Mouse (Mus musculus): ENCODE measurements at regions not wholly inside any gene's neighbourhood (a gene's known extent, or its start where the extent isn't known, plus 50 kb on each side); places are given as distances from the start of the nearest gene placed in this dataset.
A peak's percentile ranks its signal among the peaks of the same experiment; 100 is the strongest.
"Not testable (repeated sequence)": the region's sequence is repeated elsewhere in the genome, so short reads cannot be mapped to it uniquely, and the experiment has no call there.

DNA sequence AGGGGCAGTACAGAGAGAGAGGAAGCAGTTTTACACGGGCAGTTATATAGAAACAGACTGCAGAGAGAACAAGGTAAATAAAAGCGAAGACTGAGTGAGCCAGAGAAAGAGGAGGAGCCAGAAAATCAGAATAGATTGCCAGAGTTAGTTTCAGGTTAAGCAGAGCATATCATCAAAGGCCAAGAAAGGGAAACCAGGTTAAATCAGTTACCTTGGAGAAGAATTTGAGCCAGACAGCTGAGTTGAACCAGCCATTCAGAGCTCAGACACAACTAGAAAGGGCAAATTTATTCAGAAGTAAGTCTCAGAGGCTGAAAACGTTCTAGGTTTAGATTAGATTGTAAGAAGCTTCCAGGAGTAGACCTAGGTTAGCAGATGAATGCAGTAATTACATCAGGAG is 858.6 kb downstream of the Adgrl3 start:
- DNase-seq (ENCODE audit: low read depth, low spot score): no peak

DNA sequence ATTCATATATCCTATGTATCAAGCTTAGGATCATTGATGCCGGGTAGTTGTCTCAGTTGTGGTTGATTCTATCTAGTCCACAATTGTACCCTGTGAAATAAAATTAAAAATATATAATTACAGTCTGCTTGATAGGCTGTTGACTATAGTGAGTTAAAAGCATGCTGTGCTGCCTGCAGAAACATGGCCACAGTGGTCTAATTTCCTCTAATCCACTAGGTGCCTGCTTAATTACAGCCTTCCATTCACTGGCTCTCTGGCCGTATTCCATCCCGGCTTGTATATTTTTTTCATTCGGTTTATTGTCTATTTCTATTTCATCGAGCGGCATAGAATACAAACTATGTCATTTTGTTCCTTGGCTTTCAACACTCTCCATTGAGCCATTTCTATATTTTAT is 873.4 kb downstream of the Adgrl3 start:
- DNase-seq (ENCODE audit: low read depth, low spot score): no peak

DNA sequence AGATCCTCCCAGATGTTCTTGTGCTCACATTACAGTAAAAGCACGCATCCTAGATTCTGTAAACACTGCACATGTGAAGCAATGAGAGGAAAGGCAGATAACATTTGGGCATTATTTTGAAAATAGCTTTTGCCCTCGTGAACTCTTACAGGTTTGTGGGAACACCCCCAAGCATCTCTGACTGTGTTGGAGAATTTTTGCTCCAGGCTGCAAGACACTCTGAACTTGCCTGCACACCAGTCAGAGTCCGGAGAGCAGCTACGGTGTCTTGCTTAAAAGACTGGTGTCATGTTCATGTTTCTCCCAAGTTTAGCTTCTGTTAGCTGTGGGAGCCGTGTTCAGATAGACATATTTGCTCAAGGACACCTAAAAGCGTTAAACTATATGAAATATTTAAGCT is 889.4 kb downstream of the Adgrl3 start:
- DNase-seq (ENCODE audit: low read depth, low spot score): no peak

DNA sequence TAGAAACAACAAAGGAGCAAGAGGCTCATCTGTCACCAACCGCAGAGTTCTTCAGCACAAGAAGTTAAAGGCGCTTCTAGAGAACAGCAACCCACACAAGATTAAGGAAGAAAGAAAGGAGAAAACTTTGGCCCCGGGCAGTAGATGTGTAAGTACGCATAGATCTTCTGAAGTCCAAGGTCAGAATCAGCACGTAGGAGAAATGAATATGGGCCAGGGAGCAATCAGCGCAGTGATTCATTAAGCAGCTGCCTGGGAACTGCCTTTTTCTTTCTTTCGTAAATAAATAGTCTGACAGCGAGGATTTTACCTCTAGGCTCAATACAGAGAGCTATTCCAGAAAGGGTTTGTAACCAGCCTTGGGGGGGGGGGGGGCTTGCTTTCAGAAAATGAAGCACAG is 890.0 kb downstream of the Adgrl3 start:
- DNase-seq (ENCODE audit: low read depth, low spot score): no peak

DNA sequence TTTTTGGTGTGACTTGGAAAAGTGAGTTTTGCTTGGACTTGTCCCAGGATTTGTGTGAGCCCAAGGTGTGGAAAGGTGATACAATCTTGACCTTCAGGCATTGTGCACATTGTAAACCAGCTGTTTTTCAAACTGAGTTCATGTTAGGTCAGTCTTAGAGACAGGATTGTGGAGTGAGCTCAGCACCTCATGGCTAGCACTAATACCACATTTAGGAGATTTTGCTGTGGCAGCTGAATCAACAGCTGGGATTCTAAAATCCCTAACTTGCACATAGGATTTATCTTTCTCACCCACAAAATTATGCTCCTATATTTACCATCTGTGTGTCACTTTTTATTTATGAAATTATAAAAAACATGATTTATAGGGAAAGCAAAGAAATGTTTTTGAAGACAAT is 896.7 kb downstream of the Adgrl3 start:
- no peak for DNase-seq (ENCODE audit: low read depth, low spot score)

DNA sequence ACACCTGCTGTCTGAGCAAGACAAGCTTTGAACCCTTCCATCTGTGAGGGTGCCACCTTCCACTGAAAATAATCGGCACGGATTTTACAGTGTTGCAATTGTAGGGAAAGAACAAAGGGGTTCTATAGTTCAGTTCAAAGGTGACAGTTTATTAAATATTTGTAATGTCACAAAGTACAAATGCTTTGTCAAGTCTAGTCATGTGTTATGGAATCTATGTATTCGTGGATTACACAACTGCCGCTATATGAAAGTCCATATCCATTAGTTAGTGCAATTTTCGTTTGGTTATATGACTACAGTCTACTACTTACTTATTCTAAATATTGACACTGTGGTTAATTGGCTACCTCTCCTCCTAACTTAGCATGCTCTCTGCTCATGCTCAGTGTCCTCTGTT is 920.9 kb downstream of the Adgrl3 start:
- DNase-seq (ENCODE audit: low read depth, low spot score): no peak

DNA sequence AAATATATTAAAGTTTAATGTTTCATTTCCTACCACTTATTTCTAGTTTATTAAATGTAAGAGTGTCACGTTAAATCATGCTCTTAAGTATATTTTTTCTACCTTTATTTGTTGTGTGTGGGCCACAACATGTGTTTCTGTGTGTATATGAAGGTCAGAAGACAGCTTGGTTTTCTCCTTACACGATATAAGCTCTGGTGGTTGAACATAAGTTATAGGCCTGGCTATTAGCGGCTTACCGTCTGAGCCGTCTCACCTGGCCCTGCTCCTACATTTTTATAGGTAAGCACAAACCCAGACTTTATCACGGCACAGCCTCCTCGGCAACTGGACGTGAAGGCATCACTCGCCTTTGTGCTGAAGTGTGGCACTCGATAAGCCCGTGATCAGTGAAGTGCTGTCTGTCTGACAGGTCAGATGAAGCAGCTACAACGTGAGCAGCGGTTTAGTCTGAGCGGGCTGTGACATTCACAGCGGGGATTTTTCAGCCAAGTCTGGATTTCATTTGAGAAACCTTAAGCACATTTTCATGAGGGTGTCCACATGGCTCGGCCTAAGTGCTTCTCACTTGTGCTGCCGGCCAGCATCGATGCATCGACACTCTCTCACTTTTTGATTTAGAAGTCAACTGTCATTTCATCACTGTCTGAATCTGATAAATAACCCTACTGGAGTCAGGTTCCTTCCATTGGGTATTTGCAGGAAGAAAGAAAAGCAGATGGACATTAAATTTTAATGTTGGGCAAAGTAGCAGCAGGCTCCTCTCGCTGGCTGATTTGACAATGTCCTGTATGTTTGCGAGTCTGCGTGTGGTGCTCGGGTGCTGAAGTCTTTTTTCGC is 950.0 kb downstream of the Adgrl3 start:
- peak; percentile 2 for DNase-seq (ENCODE audit: low read depth, low spot score)

DNA sequence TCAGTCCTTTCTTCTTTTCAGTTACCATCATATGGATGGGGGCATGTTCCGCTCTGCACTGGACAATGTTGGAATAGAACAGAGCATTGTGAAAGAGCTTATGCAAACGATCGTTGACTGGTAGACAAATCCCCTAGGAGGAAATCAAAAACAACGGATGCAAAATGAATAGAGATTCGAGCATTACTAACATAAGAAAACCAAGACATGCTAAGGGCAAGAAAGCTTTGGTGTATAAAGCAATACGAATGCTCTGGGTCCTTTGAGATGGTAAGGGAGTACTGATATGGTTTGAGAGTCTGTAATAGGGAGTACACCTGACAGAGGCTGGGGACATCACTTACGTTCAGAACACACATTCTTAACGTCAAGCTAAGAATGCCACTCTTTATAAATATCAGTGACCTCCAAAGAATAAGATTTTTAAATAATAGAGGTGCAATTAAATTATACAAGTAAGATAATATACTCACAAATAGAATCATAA is 950.6 kb downstream of the Adgrl3 start:
- DNase-seq (ENCODE audit: low read depth, low spot score): no peak

DNA sequence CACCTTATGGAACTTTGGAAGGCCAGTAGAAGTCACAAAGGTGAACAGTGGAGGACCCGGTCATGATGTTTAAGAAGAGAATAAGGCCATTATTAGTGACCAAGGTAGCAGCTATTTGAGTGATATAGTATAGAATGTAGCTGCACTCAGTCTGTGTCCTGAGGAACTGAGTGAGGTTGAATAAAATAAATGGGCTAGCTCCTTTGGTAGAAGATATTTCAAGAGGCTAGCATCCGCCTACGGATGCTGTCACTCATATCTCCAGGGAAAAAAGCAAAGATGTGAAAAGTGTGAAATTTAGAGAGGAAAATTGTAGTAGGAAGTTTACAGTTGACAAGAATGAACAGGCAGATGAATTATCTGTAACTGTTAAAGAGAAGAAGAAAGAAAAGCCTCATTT is 956.6 kb downstream of the Adgrl3 start:
- DNase-seq (ENCODE audit: low read depth, low spot score): no peak

DNA sequence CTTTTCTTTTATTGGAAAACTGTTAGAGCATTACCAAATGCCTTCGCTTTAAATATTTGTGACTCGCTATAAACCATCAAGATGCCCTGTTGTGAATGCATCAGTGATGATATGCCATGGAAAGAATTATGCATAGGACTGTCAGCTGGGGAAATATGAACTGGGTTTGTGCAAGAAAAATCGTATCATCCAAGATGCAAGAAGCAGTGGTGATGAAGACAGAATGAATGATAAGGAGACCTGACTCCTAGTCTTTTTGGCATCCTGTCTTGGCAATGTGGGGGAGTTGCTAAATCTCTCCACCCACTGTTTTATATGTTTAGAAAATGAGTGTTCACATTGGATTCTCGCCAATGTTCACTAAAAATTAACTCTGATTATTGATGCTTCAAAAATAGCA is 963.4 kb downstream of the Adgrl3 start:
- no peak for DNase-seq (ENCODE audit: low read depth, low spot score)

DNA sequence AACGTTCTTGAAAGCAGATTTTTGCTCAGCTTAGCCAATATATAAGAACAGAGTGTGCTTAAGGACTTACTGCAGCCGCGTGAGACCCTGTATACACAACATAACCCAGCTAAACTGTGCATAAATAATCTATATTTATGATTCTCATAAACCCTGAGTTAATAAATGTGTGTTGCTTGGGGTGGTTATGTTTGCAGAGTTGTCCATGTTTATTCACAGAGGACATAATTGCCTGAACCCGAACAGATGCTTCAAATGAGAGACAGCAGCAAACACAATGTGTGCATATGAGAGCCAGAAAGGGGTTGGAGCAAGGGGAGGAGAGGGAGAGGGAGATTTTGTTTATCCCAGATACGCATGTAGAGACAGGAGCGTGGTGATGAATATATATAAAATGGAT is 968.1 kb downstream of the Adgrl3 start:
- no peak for DNase-seq (ENCODE audit: low read depth, low spot score)

DNA sequence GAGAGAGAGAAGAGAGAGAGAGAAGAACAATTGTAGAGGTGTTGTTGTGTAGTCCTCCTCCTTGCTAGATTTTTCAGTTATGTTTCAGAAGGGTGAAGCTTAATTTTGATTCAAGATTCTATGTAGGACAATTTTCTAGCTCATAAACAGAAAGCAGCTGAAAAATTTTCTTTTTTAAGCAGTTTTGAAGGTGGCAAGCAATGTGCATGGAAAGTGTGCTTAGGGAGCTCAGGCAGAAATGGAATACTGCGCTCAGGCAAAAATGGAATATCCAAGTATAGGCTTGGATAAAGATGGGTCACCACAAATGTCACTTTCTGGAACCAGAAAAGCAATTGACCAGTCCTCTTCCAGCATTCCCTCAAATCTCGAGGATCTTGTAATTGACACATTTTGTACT is 988.0 kb downstream of the Adgrl3 start:
- no peak for DNase-seq (ENCODE audit: low read depth, low spot score)

DNA sequence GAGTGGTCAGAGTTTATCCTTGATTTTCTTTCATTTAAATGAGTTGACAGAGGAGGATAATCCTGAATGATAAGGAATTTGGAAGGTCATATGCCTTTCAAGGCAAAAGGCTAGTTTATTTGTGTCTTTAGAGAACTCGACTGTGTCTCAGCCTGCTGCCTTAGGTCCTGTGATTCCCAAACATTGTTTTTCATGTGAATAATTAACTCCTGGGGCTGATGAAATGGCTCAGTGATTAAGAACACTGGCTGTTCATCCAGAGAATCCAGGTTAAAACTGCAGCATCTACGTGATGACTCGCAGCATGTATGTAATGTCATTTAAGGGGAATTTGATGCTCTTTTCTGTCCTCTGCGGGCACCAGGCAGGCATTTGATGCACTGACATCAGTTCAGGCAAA is 1004.2 kb downstream of the Adgrl3 start:
- no peak for DNase-seq (ENCODE audit: low read depth, low spot score)

DNA sequence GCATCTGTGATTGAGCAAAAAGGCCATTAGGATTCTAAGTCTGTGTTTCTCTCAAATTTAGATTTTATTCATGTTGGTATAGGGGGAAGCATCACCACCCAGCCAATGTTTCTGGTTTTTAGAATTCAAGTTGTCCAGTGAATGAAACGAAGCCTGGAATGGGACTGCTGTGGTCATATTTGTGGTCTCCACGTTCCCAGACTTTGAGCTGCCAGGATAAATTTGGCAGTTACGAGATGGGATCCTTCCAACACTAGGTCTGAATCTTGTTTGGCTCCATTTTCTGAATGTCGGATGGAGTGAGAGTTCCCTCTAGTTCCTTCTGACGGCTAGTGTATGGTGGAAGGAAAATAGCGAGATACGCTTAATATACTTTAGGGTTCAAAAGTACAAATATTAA is 1014.8 kb downstream of the Adgrl3 start:
- DNase-seq (ENCODE audit: low read depth, low spot score): no peak

DNA sequence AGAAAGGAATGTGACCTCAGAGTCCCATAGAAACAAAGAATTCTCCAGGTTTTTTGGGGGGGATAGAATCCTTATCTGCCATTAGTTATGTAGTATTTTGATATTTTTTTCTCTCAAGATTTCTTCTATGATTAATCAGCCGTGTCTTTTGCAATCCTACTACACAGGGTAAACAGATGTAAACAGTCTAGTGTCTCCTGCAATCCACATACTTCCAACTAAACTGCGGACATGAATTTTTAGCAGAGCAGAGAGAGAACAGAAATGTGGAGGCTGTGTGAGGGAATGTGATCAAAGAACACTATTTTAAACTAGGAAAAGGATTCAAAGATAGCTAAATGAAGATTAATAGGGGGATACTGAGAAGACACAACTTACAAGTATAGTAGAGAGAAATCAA is 1026.2 kb downstream of the Adgrl3 start:
- DNase-seq (ENCODE audit: low read depth, low spot score): no peak

DNA sequence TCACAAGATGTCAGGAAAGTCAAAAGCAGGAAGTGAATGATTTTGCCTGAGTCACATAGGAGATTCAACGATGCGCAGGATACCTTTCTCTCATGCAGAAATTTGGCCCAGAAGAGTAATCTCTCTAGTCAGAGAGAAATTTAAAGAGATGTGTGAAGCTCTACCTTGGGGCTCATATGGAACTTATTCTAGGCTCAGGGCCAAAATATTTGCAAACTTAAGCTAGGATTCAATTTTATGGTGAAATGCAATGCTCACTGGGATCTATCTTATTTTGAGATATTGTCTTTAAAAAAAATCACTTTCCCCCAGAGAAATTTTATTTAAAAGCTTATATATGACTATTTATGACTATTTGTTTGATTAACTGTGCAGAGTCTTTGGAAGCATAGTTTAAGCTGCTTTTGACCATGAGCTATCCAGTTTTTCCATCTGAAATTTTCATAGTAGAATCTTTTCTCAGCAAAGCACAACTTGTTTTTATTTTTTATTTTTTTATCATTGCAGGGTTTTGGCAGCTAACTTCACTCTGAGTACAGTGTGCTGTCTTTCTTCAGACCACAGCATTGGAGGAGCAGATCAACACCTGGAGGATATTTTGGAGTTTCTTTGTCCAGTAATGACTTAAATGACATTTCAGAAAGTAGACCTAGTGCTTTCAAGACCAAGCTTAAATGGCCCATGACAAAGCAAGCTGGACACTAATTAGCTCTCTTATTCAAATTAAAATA is 1039.3 kb downstream of the Adgrl3 start:
- DNase-seq (ENCODE audit: low read depth, low spot score): no peak

DNA sequence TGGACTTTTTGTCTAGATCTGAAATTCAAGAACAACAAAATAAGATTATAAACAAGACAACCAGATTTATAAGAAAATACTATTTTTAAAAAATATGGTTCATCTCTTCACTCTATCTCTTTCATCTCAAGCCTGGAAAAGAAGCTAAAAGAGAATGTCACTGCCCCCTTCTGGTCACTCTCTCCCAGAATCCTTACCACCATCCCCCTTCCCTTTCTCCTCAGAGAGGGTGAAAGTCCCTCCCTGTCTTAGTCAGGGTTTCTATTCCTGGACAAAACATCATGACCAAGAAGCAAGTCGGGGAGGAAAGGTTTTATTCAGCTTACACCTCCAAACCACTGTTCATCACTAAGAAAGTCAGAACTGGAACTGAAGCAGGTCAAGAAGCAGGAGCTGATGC is 1040.7 kb downstream of the Adgrl3 start:
- DNase-seq (ENCODE audit: low read depth, low spot score): peak; percentile 7

DNA sequence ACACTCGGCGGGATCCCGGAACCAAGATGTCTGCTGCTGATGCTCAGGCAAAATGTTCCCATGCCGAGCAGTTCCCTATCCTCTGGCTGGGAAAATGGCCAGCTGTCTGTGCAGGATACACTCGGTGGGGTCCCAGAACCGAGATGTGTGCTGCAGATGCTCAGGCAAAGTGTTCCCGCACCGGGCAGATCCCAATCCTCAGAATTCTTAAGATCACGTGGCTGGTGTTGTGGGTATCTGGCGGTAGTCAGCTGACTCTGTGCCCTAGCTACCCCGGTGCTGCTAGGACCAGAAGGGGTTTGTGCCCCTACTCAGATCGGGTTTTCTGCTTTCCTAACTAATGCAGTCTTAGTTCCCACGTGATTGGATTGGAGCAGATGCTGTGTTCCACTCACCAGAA is 1049.3 kb downstream of the Adgrl3 start:
- DNase-seq (ENCODE audit: low read depth, low spot score): not testable (repeated sequence)

DNA sequence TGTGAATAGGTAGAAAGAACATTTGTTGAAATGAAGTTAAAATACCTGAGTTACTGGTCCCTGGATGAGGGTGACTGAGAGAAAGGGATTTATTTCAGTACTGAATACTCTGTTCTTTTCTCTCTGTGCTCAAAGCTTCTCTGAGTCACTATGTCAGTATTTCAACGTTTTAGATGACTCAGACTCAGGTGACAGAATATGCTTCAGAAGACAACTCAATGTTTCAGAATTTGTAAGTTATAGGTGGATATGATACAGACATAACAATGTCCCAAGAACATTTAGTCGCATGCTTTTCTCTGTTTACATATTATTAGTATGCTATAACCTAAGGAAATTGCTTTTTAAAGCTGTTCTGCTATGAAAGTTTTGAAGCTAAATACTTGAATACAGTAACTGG is 1069.5 kb downstream of the Adgrl3 start:
- DNase-seq (ENCODE audit: low read depth, low spot score): no peak

DNA sequence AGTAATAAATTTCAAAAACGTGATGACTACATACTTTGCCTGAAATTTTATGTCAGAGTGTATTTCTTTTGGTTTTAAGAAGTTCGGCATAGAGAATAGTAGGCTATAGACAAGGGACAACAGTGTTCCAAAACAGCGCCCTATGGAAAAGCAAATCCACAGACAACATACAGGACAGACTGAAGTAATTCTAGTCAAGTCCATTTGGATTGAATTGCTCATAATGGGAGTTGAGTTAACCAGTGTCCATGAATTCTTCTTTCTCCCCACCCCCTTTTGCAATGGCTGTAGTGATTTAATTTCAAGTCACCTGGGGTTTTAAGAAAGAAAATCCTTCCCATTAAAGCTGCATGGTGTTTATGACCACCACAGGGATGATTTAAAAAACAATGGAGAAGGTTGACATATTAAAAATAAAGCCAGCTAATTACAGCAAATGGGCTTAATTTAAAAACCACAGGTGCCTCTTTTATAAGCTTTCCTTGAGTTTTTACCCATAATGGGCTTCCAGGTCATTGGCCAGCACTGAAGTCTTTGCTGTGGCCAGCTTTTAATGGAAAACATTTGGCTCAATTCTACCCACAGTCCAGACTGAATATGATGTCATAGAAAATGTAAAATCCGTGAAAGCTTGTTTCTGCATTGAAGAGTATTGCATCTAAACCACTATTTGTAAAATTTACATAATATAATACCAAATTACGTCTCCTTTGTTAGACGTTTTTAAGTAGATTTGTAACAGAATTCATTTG is 1083.3 kb downstream of the Adgrl3 start:
- peak; percentile 7 for DNase-seq (ENCODE audit: low read depth, low spot score)

DNA sequence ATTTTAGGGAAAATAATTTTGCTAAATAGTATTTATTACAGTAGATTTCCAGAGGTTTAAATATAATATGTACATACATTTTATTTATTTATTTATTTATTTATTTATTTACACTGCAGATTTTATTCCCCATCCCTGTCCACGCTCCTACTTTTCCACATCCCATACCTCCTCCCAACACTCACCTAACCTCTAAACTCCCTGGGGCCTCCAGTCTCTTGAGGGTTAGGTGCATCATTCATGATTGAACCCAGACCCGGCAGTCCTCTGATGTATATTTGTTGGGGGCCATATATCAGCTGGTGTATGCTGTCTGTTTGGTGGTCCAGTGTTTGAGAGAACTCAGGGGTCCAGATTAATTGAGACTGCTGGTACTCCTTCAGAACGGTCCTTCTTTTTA is 1083.9 kb downstream of the Adgrl3 start:
- DNase-seq (ENCODE audit: low read depth, low spot score): no peak

DNA sequence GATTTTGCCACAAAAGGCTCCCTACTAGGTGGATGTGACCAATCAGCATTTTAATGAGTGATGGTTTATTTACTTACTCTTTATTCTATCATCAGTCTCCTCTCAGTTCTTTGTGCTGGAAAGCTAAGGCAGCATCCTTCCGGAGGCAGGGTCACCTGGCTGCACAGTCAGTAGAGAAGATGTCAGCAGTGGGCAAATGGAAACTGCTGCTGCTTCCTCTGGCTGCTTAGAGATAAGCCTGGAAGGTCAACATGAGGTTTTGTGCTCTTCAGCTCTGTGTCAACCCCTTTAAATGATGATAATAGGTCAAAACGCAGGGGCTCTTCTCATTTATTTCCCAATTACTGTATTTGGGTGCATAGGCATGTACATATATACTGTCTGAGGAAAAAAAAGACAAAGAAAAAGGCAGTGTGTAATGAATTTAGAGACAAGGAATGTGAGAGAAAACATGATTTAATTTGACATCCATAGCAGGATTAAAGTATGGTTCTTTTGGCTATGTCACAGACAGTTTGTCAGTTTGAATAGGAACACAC is 1106.1 kb downstream of the Adgrl3 start:
- DNase-seq (ENCODE audit: low read depth, low spot score): no peak

All from embryo, embryonic 11.5 days (tissue).